Mouse (Mus musculus) olfactory bulb, adult 2 months (tissue): Measurements from ENCODE around the gene Ak4.

Experiments used
- CTCF ChIP-seq: fragments of 200-500 bp; IDR thresholded peaks from 2 replicates; pipeline ENCODE4 v1.5.1; 2012; ENCODE audit warnings: low read depth, mild to moderate bottlenecking, low read length, moderate library complexity; ENCODE audit not compliant: insufficient read depth
- POLR2A ChIP-seq: fragments of 200-500 bp; IDR thresholded peaks from 2 replicates; pipeline ENCODE4 v1.6.1; 2012; ENCODE audit warnings: mild to moderate bottlenecking, low read depth, low read length, moderate library complexity; ENCODE audit not compliant: insufficient read depth

DNA sequence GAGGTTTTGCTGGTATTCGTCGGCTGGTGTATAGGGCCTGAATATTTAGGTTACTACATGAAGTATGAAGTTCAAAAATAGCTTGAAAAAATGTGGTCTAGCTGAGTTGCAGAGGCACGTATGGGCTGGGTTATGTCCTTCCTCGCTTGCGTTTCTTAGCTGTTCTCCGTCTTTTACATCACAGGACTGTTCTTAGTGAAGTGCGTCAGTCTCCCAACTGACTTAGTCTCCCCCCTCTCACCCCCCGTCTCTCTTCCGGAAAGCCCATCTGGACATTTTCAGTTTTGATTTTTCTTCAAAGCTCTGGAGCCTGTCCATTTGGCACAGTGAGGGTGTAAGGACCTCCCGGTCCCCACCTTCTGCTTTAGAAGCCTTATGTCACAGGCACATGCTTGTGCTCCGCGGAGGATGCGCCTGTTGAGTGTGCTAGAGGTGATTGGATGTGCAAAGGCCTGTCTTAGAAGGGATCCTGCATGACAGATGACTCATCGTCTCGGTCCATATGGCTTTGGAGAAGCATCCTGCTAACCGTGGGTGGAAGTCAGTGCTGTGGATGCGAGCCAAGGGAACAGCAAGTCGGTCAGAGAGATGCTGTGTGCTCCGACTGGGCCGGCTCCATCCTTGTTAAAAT lies 31.2 kb downstream of the Ak4 start:
- TF ChIP-seq CTCF: no peak
- no peak for TF ChIP-seq POLR2A
